Mouse (Mus musculus) spleen, postnatal 14 days (tissue): ENCODE data around the gene Tmem39b.
"Not testable (repeated sequence)": the region's sequence is repeated elsewhere in the genome, so short reads cannot be mapped to it uniquely, and the experiment has no call there.

ENCODE experiments used
- DNase-seq, 2 experiments: peaks; one replicate each; pipeline ENCODE4 v3.0.0; 2021 to 2022; ENCODE audit warnings: low spot score in 2 of 2

Tmem39b gene

GRCm38 (mm10) chr4:129696158-129696985 lies at the start of gene Tmem39b:
Gene Tmem39b, minus strand, starts transcription at chr4:129696838.
- DNase-seq: peak; percentile 69 to 81

DNA sequence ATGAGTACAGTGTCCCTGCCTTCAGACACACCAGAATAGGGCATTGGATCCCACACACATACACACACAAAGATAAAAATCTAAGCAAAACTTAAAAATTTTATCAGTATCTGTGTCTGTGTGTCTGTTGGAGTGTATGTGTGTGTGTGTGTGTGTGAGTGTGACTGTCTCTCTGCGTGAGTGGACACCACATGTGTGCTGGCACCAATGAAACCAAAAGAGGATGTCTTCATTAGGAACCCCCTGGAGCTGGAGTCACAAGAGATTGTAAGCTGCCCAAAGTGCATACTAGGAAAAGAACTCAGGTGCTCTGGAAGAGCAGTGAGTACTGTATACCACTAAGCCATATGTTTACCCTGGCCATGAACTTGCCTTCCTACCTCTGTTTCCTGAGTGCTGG lies 49.5 kb upstream of the Tmem39b start:
- no peak for DNase-seq

DNA sequence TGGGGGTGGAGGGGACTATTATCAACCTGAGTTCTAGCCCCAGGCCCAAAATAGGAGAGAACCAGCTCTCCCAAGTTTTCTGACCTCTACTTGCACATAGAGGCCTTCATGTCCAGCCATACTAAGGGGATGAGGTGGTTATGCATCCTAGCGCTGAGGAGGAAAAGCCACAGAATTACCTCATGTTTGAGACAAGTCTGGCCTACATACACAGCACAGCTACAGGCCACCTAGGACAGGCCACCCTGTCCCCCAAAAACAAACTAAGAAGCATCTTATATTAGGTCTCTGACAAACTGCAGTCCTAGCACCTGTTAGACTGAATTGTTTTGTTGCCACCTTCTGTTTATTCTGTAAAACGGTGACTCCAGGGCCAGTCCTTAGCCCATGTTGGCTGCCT lies 46.9 kb upstream of the Tmem39b start:
- no peak for DNase-seq

DNA sequence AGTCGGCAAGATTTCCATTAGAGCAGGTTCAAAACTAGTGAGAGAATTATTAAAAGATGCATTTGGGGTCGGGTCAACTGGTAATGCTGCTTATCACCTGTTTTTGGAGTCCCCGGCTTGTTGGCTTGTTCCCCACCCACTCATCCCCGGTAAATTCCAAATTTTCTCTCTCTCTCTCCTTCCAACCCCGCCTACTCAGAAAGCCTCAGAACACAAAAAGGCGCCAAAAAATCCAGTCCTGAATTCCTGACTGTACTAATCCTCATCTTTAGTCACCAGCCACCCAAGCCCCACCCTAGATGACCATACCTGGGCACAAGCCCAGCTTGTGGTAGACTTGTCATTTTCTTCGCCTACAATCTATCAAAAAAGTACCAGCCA lies 46.4 kb upstream of the Tmem39b start:
- no peak for DNase-seq

DNA sequence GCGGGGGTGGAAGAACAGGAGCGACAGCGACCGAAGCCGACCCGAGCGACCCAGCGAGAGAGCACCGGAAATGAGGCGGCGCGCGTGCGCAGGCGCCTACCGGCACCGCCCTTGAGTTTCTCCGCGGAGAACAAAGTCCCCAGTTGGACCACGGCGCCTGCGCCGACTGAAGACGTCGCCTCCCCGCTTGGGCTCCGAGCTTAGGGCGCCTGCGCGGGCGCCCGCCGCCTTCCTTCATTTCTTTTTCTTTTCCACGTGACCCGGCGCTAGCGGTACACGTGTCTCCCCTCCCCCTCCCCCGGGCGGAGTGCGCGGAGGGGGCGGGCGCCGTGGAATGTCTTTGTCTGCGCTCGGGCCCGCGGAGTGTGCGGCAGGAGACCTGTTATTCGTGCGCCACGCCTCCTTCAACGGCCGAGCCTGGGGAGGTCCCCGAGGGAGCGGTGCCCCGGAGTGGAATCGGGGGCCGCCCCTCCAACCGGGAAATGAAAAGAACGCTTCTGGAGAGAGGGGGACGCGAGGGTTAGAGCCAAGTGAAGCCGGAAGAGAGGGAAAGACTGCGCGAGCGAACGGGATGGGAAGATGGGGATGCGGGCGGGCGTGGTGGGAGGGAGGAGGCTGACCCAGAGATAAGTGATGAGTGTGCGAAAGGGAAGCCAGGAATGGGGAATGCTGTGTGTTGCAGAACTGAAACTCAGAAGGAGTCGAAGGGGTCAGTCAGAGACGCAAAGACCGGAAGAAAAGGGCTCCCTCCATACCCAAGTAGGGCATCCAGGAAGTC lies 45.8 kb upstream of the Tmem39b start, which contains the start of gene Khdrbs1:
TSS of gene Khdrbs1 (minus strand) at position 72 of the 778 bp plus-strand sequence.
- peak; percentile 93 to 95 for DNase-seq

DNA sequence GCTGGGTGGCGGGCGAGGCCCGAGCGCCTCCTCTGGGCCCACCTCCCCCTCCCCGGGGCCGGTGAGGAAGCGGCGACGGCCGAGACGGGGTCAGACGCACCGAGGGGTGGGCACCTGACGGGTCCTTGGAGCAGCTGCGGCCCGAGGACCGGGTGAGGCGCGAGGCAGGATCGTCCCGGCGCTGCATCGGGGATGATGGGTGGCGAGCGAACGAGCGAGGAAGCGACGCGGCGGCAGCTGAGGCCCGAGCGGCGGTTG lies 45.3 kb upstream of the Tmem39b start:
- no peak for DNase-seq

GRCm38 (mm10) chr4:129741251-129741973 lies 44.8 kb upstream of the Tmem39b start:
- DNase-seq: peak; percentile 21 to 31

- DNase-seq: no peak
These were observed 42.5 kb upstream of the Tmem39b start for GRCm38 (mm10) chr4:129739111-129739645.

DNA sequence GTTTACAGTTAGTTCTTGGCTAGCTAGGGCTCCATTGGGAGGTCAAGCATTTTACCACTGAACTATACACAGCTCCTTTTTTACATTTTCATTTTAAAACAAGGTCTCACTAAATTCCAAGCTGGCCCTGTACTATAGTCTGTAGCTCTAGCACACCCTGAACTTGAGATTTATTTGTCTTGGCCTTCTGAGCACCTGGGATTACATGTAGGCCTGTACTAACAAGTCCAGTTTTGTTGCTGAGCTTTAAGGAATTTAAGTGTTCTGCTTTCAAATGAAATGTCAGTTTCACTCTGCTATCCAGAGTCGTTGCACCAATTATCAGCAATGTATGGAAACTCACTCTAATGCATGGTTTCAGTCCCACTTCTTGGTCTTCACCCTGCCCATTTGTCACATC lies 39.5 kb upstream of the Tmem39b start:
- DNase-seq: no peak

GRCm38 (mm10) chr4:129735485-129735884 lies 38.8 kb upstream of the Tmem39b start:
- not testable (repeated sequence) for DNase-seq

DNA sequence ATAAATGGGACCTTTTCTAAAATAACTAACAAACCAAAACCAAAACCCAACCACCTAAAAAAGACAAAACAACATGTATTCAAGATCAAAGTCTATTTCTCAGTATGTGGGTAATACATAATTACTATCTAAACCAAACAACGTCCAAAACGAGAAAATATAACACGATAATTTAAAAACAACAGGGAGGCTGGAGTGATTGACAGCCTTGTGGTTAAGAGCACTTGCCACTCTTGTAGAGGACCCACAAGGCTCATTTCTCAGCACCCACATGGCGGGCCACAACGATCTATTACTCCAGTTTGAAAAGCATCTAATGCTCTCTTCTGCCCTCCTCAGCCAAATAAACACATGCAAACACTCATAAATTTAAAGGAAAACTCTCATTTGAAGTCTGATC lies 34.8 kb upstream of the Tmem39b start:
- no peak for DNase-seq

DNA sequence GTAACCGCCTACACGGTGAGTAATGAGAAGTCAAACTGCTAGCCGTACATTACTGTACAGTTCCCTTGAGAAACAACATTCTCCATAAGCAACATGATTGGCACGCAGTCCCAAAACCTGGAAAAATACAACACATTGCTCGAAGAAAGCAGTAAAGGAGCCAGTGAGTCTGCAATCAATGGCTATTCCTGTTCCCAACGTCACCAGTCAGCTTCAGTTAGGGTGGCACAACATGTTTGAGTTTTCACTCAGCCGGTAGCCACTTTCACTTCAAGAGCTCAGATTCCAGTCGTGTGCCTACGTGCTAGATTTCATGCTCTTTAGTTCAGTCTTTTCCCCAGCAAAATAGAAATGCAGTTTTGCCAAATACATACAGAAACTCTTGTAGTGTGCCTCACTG lies 19.7 kb upstream of the Tmem39b start:
- no peak for DNase-seq

DNA sequence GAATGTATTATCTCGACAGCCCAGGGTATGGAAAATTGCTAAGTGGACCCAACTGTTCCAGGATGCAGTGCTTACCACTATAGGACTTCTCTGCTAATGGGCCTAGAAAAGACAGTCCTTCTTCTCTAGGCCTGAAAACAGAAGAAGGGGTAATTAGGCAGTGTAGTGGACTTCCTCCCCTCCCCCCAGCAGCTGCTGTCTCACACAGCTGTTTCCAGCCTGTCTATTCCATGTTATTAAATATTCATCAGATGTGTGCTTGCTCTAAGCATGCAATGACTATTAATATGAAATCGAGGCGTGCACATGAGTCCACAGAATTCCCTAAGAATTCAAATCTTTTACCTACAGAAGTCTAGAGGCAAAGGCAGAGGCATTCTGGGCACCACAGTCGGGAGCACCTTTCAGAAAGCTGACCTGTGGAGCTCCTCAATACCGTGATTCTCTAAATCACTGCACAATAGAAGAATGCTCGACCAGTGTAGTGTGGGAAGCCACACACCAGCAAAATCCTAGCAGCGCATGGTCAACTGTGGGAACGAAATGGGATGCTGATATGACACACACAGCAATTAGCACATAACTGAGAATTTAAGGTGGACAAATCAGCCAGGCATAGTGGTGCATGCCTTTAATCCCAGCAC lies 13.0 kb upstream of the Tmem39b start:
- no peak for DNase-seq

GRCm38 (mm10) chr4:129706750-129707149 lies 10.1 kb upstream of the Tmem39b start:
- no peak for DNase-seq

DNA sequence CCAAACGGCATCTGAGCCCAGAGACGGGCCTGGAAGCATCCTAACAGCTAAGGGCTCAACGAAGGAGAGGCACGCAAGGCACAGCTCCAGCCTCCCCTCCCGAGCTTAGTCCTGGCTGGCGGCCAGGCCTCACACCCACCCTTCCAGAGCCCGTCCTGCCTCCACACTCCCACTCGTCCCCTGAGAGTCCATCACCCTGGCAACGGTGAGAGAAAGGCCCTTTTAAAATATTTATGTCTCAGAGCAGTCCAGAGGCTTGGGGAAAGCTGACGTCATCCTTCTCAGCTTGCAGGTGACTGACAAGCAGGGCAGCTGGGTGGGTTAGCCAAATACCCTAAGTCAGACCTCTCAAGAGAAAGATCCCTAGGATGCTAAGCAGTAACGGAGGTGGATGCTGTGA lies 5.8 kb upstream of the Tmem39b start:
- DNase-seq: no peak

DNA sequence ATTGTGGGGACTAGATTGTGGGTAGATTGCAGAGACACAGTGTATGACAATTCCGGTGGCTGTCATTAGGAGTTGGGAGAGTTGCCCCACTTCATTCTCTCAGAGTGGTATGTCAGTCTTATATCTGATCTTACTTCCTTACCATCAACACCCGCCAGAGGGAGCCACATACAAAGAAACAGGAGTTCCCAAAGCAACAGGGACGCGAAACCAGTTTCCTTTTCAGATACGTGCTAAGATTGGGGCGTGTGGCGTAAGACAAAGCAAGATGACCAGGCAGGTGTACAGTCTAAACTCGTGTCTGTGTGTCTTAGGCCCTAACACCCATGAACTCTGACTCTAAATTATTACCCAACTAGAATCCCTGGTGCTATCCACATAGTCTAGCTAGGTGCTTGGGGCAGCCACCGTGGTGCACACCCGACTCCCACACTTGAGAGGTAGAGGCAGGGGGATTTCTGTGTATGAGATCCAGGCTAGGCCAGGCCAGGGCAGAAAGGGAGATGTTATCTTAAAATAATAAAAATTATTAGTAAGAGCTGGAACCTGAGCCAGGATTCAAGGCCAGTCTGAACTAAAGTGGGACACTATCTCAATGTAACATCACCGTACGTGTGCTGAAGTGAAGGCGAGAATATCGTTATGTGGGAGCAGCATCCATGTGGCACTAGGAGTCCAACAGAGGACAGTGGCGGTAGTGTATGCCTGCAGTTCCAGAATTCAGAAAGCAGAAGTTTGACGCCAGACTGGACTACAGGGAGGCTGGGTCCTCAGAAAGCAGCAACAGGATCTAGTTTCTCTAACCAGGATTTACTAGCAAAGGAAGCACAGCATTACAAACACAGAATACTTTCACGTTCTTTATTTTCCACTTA lies 5.1 kb upstream of the Tmem39b start:
- peak; percentile 66 to 86 for DNase-seq

DNA sequence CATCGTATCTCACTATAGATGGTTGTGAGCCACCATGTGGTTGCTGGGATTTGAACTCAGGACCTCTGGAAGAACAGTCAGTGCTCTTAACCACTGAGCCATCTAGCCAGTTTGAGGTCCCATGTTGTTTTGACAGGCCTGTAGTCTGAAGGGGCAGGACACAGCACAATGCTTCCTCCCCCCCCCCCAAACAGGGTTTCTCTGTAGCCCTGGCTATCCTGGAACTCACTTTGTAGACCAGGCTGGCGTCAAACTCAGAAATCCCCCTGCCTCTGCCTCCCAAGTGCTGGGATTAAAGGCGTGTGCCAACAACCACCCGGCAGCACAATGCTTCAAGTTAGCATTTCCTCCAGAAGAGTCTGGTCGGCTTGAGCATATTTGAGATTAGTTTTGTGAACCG lies 4.0 kb upstream of the Tmem39b start:
- not testable (repeated sequence) for DNase-seq

- no peak for DNase-seq
These were observed 3.6 kb upstream of the Tmem39b start for GRCm38 (mm10) chr4:129700216-129700615.

- DNase-seq: no peak
These were observed 553 bp upstream of the Tmem39b start for GRCm38 (mm10) chr4:129697191-129697590.

- DNase-seq: no peak
These were observed 852 bp downstream of the Tmem39b start for GRCm38 (mm10) chr4:129695815-129696157.

GRCm38 (mm10) chr4:129684531-129684930 lies 12.1 kb downstream of the Tmem39b start:
- no peak for DNase-seq
